Mouse (Mus musculus): ENCODE measurements around the gene Fnbp1. TPM values are rescaled to one million over a fixed set of nuclear protein-coding genes. Genes with fewer than 3 reads are reported as not detected.

Fnbp1 gene
- polyA plus RNA-seq, 1 experiment from 2014 or later: 26.3 TPM

GRCm38 (mm10) chr2:31135512-31135931, 6.3 kb downstream of the Fnbp1 start:
- Histone ChIP-seq H3K4me1 (peaks cover 23% of the 10 kb centered on the region), H3K27ac (no peak overlapping the region), H3K9me3 (no peaks in the 10 kb centered on the region), H3K9ac (no peak overlapping the region), H3K4me2 (replicated peaks) (no peak overlapping the region), H3K36me3 (no peaks in the 10 kb centered on the region), H3K4me3 (no peak overlapping the region), H3K27me3 (no peaks in the 10 kb centered on the region)
- ATAC-seq (ENCODE audit: insufficient number of reproducible peaks, insufficient read depth, low FRiP score, low TSS enrichment): no peak
- 48% methylated on average over 13 of the region's 13 CpGs for WGBS

GRCm38 (mm10) chr2:31133981-31134380, 7.8 kb downstream of the Fnbp1 start:
- H3K4me1 ChIP-seq: peaks cover 18% of the 10 kb centered on the region
- no peak overlapping the region for H3K27ac ChIP-seq
- WGBS: 74% methylated on average over 4 of the region's 4 CpGs

GRCm38 (mm10) chr2:31132682-31133081, 9.1 kb downstream of the Fnbp1 start:
- peaks cover 18% of the 10 kb centered on the region for H3K4me1 ChIP-seq
- H3K27ac ChIP-seq: no peak overlapping the region
- ATAC-seq (ENCODE audit: insufficient number of reproducible peaks, insufficient read depth, low FRiP score, low TSS enrichment): no peak

More at GRCm38 (mm10) chr2:31133981-31134380, 7.8 kb downstream of the Fnbp1 start:
- no peak overlapping the region for H3K9ac ChIP-seq
- ATAC-seq (ENCODE audit: insufficient number of reproducible peaks, insufficient read depth, low FRiP score, low TSS enrichment): no peak
- H3K4me2 ChIP-seq (replicated peaks): no peak overlapping the region
- H3K4me3 ChIP-seq: no peak overlapping the region
- no peaks in the 10 kb centered on the region for H3K9me3 ChIP-seq
- H3K36me3 ChIP-seq: no peaks in the 10 kb centered on the region
- H3K27me3 ChIP-seq: no peaks in the 10 kb centered on the region

GRCm38 (mm10) chr2:31130815-31131299, 11.0 kb downstream of the Fnbp1 start:
- Histone ChIP-seq H3K4me1 (peaks cover 23% of the 10 kb centered on the region), H3K27me3 (no peaks in the 10 kb centered on the region)
- no peak for ATAC-seq (ENCODE audit: insufficient number of reproducible peaks, insufficient read depth, low FRiP score, low TSS enrichment)

More at GRCm38 (mm10) chr2:31132682-31133081, 9.1 kb downstream of the Fnbp1 start:
- Histone ChIP-seq H3K27me3 (no peaks in the 10 kb centered on the region), H3K36me3 (no peaks in the 10 kb centered on the region), H3K4me3 (no peak overlapping the region), H3K4me2 (replicated peaks) (no peak overlapping the region), H3K9ac (no peak overlapping the region), H3K9me3 (no peaks in the 10 kb centered on the region)
- WGBS: 66% methylated on average over 8 of the region's 8 CpGs

GRCm38 (mm10) chr2:31129742-31130518, 11.9 kb downstream of the Fnbp1 start:
- Histone ChIP-seq H3K9ac (no peak overlapping the region), H3K27ac (0 out of 2 replicates have a peak overlapping the region, but pooled peaks have one; percentile 38), H3K36me3 (no peaks in the 10 kb centered on the region), H3K9me3 (no peaks in the 10 kb centered on the region), H3K27me3 (no peaks in the 10 kb centered on the region), H3K4me3 (no peak overlapping the region), H3K4me2 (replicated peaks) (no peak overlapping the region), H3K4me1 (peaks cover 19% of the 10 kb centered on the region)
- WGBS: 83% methylated on average over 14 of the region's 14 CpGs
- ATAC-seq (ENCODE audit: insufficient number of reproducible peaks, insufficient read depth, low FRiP score, low TSS enrichment): no peak

More at GRCm38 (mm10) chr2:31130815-31131299, 11.0 kb downstream of the Fnbp1 start:
- no peak overlapping the region for H3K4me2 ChIP-seq (replicated peaks)
- no peak overlapping the region for H3K9ac ChIP-seq
- H3K4me3 ChIP-seq: no peak overlapping the region
- H3K27ac ChIP-seq: no peak overlapping the region
- no peaks in the 10 kb centered on the region for H3K36me3 ChIP-seq
- no peaks in the 10 kb centered on the region for H3K9me3 ChIP-seq
- 61% methylated on average over 8 of the region's 8 CpGs for WGBS

- no peak overlapping the region for H3K4me2 ChIP-seq (replicated peaks)
- 77% methylated on average over 4 of the region's 4 CpGs for WGBS
- H3K4me1 ChIP-seq: peaks cover 28% of the 10 kb centered on the region
- no peak overlapping the region for H3K9ac ChIP-seq
- no peaks in the 10 kb centered on the region for H3K36me3 ChIP-seq
- H3K9me3 ChIP-seq: no peaks in the 10 kb centered on the region
- no peak overlapping the region for H3K4me3 ChIP-seq
- no peak overlapping the region for H3K27ac ChIP-seq
- no peaks in the 10 kb centered on the region for H3K27me3 ChIP-seq
- no peak for ATAC-seq (ENCODE audit: insufficient number of reproducible peaks, insufficient read depth, low FRiP score, low TSS enrichment)
These were observed 13.9 kb downstream of the Fnbp1 start for GRCm38 (mm10) chr2:31127899-31128298.

GRCm38 (mm10) chr2:31127219-31127618, 14.6 kb downstream of the Fnbp1 start:
- H3K9me3 ChIP-seq: no peaks in the 10 kb centered on the region
- no peaks in the 10 kb centered on the region for H3K27me3 ChIP-seq
- no peak overlapping the region for H3K27ac ChIP-seq
- 73% methylated on average over 6 of the region's 7 CpGs for WGBS
- no peak overlapping the region for H3K4me2 ChIP-seq (replicated peaks)
- H3K4me3 ChIP-seq: no peak overlapping the region
- H3K36me3 ChIP-seq: no peaks in the 10 kb centered on the region
- H3K9ac ChIP-seq: no peak overlapping the region
- H3K4me1 ChIP-seq: peaks cover 22% of the 10 kb centered on the region
- no peak for ATAC-seq (ENCODE audit: insufficient number of reproducible peaks, insufficient read depth, low FRiP score, low TSS enrichment)

- Histone ChIP-seq H3K4me3 (no peak overlapping the region), H3K27me3 (no peaks in the 10 kb centered on the region), H3K4me2 (replicated peaks) (no peak overlapping the region), H3K36me3 (no peaks in the 10 kb centered on the region), H3K9ac (no peak overlapping the region), H3K4me1 (peaks cover 28% of the 10 kb centered on the region), H3K9me3 (no peaks in the 10 kb centered on the region), H3K27ac (no peak overlapping the region)
- ATAC-seq (ENCODE audit: insufficient number of reproducible peaks, insufficient read depth, low FRiP score, low TSS enrichment): no peak
- WGBS: 88% methylated on average over 9 of the region's 9 CpGs
These were observed 15.8 kb downstream of the Fnbp1 start for GRCm38 (mm10) chr2:31126048-31126447.

- no peak overlapping the region for H3K27ac ChIP-seq
- no peak overlapping the region for H3K9ac ChIP-seq
- H3K27me3 ChIP-seq: no peaks in the 10 kb centered on the region
- ATAC-seq (ENCODE audit: insufficient number of reproducible peaks, insufficient read depth, low FRiP score, low TSS enrichment): no peak
- no peaks in the 10 kb centered on the region for H3K9me3 ChIP-seq
- peaks cover 26% of the 10 kb centered on the region for H3K4me1 ChIP-seq
- H3K4me3 ChIP-seq: no peak overlapping the region
- no peak overlapping the region for H3K4me2 ChIP-seq (replicated peaks)
- WGBS: 77% methylated on average over 7 of the region's 7 CpGs
- no peaks in the 10 kb centered on the region for H3K36me3 ChIP-seq
These were observed 16.7 kb downstream of the Fnbp1 start for GRCm38 (mm10) chr2:31125156-31125555.

- H3K4me3 ChIP-seq: no peak overlapping the region
- peaks cover 26% of the 10 kb centered on the region for H3K4me1 ChIP-seq
- no peaks in the 10 kb centered on the region for H3K27me3 ChIP-seq
- H3K27ac ChIP-seq: no peak overlapping the region
- H3K36me3 ChIP-seq: no peaks in the 10 kb centered on the region
- H3K4me2 ChIP-seq (replicated peaks): no peak overlapping the region
- 59% methylated on average over 2 of the region's 2 CpGs for WGBS
- no peaks in the 10 kb centered on the region for H3K9me3 ChIP-seq
- ATAC-seq (ENCODE audit: insufficient number of reproducible peaks, insufficient read depth, low FRiP score, low TSS enrichment): no peak
- H3K9ac ChIP-seq: no peak overlapping the region
These were observed 17.1 kb downstream of the Fnbp1 start for GRCm38 (mm10) chr2:31124694-31125093.

- Histone ChIP-seq H3K4me1 (peaks cover 26% of the 10 kb centered on the region), H3K4me3 (no peak overlapping the region), H3K27me3 (no peaks in the 10 kb centered on the region), H3K36me3 (no peaks in the 10 kb centered on the region), H3K4me2 (replicated peaks) (no peak overlapping the region), H3K9me3 (no peaks in the 10 kb centered on the region), H3K9ac (no peak overlapping the region), H3K27ac (no peak overlapping the region)
- WGBS: 87% methylated on average over 5 of the region's 5 CpGs
- ATAC-seq (ENCODE audit: insufficient number of reproducible peaks, insufficient read depth, low FRiP score, low TSS enrichment): no peak
These were observed 18.3 kb downstream of the Fnbp1 start for GRCm38 (mm10) chr2:31123493-31123892.

- H3K36me3 ChIP-seq: no peaks in the 10 kb centered on the region
- WGBS: 89% methylated on average over 5 of the region's 5 CpGs
- peaks cover 26% of the 10 kb centered on the region for H3K4me1 ChIP-seq
- H3K27ac ChIP-seq: no peak overlapping the region
- H3K27me3 ChIP-seq: no peaks in the 10 kb centered on the region
- no peaks in the 10 kb centered on the region for H3K9me3 ChIP-seq
- no peak for ATAC-seq (ENCODE audit: insufficient number of reproducible peaks, insufficient read depth, low FRiP score, low TSS enrichment)
- H3K4me3 ChIP-seq: no peak overlapping the region
- no peak overlapping the region for H3K4me2 ChIP-seq (replicated peaks)
- H3K9ac ChIP-seq: no peak overlapping the region
These were observed 19.0 kb downstream of the Fnbp1 start for GRCm38 (mm10) chr2:31122806-31123205.
